Mouse (Mus musculus) induced T-regulatory cell, adult 2 months (primary cell): ENCODE results near the gene Os9.

ENCODE experiments used
- DNase-seq: peaks from one replicate; pipeline ENCODE4 v3.0.0-alpha.2; 2012; ENCODE audit warnings: low read depth

Gene Os9

DNA sequence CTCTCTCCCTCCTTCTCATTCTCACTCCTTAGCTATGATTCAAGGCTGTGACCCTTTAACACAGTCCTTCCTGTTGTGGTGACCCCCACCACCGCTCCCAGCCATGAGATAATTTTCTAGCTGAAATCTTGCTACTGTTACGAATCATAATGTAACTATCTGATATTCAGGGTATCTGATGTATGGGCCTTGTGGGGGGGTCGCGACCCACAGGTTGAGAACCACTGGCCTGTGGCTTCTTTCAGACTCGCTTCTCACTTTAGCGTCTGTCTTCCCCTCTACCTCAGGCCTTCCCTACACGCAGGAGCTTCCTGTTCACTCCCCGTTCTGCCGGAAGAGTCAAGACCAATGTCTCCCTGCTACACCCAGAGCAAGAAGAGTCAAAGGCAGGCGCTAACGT lies 2.5 kb downstream of the Os9 start:
- DNase-seq: no peak

DNA sequence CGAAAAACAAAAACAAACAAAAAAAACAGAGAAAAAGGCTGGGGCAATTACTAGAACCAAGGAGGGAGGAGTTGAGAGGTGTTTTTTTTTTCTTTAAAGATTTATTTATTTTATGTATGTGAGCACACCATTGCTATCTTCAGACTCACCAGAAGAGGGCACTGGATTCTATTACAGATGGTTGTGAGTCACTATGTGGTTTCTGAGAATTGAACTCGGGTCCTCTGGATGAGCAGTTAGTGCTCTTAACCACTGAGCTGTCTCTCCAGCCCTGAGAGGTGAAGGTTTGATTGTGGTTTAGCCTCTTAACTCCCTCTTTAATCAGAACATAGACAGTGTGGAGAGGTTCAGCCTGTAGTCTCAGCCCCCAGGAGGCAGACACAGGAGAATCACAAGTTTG lies 5.9 kb downstream of the Os9 start:
- DNase-seq: peak; percentile 76

DNA sequence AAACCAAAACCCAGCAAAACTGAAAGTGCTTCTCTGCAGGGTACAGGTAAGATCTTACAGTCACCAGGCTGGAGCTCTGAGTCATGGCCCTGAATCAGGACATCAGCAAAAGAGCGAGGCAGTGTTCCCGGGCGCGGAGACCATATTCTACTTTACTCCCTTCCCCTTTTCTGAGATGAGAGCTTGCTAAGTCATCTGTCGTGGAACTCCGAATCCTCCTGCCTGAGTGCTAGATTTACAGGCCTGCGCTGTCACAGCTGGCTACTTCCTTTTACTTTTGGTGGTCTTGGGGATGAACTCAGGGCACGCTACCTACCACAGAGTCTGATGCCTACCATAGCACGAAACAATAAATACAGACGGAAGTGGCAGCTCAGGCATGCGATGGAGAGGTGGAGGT lies 6.5 kb downstream of the Os9 start:
- peak; percentile 55 for DNase-seq

DNA sequence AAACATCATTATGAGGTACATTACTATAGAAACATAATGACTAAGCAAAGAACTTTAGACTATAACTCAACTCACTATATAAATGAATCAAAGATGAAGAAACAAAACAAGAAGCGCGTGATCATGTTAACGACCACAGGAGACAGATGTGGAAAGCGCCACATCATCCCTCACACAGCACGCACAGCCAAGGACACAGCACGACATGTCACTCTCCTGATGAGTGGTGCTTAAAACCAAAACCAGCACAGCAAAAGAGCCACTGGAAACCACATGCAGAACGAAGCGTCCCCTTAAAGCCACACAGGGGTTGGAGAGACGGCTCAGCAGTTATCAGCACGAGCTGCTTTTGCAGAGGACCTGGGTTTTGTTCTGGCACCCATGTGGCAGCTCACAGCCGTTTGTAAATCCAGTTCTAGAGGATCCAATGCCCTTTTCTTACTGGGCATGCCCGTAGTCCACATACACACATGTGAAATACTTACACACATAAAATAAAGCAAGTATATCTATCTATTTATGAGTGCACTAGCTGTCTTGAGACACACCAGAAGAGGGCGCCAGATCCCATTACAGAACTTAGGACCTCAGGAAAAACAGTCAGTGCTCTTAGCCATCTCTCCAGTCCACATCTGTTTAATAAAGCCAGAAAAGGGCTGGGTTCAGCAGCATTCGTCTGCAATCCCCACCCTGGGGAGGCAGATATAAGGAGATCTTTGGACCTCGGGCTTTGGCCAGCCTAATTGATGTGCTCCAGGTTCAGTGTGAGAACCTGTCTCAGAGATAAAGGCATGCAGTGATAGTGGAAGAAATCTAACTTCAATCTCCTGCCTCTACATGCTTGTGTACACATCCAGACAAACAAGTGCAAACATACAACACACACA lies 9.7 kb downstream of the Os9 start:
- peak; percentile 66 for DNase-seq

DNA sequence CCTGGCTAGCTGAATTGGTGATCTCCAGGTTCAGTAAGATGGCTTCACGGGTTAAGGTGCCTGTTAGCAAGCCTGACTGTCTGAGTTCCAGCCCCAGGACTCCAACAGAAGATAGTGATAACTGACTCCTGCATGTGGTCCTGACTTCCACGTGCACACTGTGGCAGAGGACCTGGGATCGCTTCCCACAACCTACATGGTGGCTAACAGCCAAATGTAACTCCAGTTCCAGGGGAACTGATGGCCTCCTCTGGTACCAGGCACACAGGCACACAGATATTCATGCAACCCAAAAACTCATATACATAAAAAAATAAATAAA lies 12.7 kb downstream of the Os9 start:
- no peak for DNase-seq

DNA sequence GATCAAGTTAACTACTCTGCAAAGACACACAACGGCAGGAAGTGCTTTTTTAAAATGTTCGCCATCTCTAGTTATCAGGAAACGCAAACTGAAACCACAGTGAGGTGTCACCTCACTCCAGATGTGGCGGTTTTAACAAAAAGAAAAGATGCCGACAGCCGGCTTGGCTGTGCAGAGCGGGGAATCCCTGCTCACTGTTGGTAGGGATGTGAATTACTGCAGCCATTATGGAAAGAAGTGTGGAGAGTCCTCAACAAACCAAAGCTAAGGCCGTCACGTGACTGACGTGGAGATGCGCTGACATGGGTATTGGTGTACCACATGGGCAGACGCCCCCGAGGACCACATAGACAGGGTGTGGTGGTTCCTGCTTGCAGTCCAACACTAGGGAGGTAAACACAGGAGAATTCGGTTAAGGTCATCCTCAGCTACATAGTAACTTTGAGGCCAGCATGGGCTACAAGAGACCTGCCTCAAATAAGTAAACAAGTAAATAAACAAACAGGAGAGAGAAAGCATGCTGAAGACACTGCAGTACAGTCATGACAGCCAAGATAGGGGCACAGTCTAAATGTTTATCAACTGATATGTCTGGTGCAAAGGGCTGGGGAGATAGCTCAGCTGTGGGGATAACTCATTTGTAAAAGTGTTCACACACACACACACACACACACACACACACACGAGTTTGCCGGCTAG lies 13.2 kb downstream of the Os9 start:
- peak; percentile 87 for DNase-seq

DNA sequence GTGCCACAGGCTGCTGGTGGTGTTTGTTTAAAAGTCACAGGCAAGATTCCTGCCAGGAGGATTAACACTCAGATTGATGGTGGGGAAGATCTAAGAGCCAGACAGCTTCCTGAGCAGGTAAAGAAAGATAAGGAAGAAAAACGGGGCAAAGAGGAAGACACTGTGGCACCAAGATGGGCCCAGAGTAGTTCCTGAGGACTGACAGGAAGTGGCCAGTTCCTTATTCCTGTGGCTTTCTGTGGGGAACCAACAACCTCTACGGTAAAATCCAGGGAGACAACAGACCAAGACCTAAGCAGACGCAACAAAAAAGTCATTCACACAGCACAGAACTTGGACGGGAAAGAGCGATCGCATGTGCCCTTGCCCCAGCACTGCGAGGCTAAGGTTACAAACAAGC lies 17.3 kb downstream of the Os9 start:
- peak; percentile 44 for DNase-seq

DNA sequence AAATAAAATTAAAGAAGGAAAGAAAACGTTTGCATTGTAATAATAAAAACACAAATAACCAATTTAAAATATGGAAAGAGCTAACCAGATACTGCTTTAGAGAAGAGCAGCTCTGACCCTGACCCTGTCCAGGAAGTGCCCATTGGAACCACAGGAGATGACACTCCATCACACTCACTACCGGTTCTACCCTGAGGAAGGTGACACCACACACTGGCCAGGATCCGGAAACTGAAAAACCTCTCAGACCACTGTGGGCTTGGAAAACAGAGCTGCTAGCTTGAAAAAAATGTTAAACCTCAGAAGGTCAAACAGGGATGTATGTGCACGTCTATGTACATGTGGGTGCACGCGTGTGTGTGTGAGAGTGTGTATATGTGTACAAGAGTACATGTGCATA lies 19.8 kb downstream of the Os9 start:
- no peak for DNase-seq

DNA sequence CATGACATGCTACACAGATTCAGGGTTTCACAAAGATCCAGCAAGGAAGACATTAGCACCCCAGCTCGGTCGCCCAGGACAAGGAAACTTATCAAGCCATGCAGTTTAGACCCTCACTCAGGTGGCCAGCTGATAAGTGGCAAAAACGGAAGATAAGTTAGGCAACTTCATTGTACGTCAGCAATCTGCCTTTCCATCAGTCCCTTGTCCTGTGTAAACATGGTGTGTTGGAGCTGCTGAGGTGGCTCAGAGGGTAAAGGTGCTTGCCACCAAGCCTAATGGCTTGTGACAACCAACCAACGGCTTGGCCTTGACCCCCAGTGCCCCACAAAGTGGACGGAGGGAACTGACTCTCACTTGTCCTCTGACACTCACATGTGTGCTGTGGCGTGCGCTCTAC lies 20.5 kb downstream of the Os9 start:
- no peak for DNase-seq

DNA sequence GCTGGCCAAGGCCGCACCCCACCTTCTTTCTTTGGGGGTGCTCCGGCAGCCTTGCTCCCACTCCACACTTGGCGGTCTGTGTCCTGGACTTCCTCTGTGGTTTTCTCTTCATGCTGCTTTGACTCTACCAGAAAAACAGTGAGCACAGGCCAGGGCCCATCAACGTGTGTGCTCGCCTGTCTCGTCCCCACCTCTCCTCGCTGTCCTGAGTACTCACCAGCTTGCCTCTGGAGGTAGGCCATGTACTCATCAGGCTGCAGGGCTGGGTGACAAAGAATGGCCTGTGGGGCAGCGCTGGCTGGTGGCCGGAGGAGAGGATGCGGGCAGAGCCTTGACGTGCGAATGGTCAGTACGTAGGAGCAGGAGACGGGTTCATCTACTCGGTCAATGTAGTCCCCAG lies 21.1 kb downstream of the Os9 start:
- no peak for DNase-seq

DNA sequence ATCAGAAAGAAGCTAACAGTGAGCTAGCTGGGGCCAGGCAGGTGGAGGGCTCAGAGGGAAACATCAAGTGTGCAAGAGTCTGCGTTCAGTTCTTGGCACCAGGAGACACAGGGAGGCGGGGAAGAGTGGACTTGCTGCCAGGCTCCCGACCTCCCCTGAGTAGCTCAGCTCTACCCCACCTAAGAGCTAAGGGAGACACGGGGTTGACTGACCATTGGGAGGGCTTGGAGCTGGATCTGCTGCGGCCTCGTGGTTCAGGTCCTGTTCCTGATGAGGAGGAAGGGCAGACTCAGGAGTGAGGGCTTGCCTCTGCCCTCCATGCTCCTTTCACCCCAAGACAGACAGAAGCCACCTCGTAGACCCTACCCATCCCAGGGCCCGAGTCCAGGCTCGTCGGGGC lies 21.7 kb downstream of the Os9 start:
- DNase-seq: no peak

DNA sequence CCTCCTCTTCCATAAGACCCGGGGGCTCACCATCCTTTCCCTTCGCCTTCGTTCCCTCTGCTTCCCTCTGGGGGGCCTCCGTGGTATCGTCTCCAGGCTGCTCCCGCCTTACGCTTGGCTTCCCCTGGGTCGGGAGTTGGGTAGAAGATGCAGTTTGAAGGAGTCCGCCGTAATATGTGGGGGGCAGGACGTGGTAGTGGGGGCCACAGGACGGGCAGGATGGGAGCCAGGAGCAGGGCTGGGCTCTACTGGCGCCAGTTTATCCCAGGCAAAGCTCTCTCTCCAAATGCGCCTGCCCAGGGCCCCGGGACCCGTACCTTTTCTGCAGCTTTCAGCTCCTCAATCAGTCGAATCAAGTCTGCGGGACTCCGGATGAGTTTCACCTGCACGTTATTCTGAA lies 22.4 kb downstream of the Os9 start:
- no peak for DNase-seq

DNA sequence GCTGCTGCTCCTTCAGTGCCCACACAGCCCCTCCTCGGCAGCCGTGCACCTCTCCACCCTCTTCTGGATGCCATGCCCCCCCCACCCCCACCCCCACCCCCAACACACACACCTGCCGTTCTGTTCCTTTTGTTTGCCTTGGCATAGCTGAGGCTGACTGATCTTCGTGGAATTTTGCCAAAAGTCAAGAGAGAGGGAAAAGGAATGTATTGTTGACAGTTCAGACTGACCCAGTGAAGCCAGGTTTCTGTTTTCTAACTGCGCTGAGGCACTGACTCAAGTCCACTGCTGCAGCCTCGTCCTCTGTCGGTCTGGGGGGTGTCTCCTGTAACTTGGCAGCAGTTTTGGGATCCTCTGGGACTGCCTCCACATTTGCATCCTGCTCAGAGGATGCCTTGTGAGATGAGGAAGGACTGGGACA lies 26.5 kb downstream of the Os9 start:
- DNase-seq: no peak

DNA sequence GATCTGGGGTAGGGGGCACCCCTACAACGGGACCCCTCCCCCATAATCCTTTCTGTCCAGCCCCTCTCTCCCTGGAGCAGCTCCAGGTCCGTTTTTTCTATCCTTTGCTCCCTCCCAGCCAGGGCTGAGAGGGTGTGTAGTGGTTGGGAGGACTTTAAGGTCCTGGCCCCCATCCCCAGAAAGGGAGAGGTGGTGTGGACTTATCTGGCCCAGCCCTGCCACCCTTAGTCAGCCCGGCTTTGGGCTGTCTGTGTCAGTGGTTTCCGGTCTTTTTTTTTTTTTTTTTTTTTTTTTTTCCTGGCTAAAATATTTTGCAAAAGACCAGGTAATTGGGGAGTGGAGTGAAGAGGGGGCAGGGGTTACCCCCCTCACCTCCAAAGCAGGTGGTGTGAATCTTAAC lies 28.2 kb downstream of the Os9 start:
- DNase-seq: no peak

DNA sequence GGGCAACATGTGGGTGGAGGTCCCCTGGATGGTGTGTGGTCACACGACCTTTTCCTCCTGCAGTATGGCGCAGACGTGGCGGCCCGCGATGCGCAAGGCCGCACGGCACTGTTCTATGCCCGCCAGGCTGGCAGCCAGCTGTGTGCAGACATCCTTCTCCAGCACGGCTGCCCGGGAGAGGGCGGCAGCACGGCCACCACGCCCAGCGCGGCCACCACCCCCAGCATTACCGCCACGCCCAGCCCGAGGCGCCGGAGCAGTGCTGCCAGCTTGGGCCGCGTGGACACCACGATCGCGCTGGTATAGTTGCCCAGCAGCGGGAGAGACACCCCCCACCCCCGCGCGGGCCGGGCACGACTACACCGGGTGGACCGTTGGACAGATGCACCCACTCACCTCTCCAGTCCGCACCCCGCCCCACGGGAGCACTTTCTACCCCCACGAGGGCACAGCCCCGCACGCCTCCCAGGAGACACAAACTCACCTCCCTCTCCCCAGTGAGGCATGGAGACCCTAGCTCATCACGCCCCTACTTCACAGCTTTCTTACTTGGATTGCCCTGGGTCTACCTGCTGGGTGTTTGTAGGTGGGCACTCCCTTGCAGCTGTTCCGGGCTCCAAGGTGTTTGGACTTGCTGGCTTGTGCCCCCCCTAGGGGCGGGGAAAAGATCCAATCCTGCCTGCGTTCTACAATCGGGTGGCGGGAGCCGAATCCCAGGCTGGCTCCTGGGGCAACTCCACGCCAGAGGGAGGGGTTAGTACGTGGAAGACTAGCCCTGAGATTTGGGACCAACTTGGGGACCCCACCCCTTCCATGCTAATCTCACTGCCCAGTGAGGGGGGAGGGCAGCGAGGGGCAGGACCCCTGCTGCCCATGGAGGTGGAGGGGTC lies 29.2 kb downstream of the Os9 start:
- no peak for DNase-seq

DNA sequence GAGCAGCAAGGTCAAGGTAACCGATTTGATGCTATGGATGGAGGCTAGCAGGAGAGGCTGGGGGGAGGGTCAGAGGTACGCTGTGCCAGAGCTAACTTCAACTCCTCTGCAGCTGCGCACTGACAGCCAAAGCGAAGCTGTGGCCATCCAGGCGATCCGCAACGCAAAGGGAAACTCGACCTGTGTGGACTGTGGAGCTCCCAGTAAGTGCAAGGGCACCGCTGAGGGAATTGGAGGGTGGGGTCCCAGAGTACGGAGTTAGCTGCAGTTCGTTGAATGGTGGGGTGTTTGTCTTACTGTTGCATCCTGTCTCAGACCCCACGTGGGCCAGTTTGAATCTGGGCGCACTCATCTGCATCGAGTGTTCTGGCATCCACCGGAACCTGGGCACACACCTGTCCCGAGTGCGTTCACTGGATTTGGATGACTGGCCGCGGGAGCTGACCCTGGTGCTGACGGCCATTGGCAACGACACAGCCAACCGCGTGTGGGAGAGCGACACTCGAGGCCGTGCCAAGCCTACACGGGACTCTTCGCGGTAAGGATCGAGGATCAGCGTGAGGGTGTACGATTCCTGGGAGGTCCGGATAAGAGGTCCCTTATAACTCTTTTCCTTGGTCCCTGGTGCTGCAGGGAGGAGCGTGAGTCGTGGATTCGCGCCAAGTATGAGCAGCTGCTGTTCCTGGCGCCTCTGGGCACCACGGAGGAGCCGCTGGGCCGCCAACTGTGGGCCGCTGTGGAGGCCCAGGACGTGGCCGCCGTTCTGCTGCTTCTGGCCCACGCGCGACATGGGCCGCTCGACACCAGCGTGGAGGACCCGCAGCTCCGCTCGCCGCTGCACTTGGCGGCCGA lies 30.1 kb downstream of the Os9 start:
- DNase-seq: no peak

DNA sequence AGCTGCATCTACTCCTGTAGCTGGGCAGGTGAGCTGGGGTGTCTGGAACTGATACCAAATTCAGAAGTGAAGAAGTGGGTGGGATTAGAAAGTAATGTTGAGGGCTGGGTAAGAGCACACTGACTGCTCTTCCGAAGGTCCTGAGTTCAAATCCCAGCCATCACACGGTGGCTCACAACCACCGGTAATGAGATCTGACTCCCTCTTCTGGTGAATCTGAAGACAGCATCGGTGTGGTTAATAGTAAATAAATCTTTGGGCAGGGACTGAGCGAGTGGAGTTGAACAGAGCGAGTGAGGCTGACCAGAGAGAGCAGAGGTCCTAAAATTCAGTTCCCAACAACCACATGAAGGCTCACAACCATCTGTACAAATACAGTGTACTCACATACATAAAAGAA lies 35.3 kb downstream of the Os9 start:
- DNase-seq: no peak

DNA sequence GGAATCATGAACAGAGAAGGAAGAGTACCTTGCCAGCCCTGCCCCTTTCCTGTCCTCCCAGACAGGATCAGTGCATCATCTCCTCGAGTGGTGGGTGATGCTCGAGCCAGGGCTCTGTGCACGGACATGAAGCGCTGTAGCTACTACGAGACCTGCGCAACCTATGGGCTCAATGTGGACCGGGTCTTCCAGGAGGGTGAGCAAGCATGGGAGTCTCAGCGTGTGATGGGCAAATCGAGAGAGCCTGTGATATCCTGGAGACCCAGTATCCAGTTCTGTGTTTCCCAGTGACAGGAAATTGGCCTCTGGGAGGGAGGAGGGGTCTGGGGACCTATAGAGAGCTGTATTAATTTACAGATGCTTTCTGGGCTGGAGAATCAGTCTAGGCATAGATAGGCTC lies 35.9 kb downstream of the Os9 start:
- DNase-seq: no peak

DNA sequence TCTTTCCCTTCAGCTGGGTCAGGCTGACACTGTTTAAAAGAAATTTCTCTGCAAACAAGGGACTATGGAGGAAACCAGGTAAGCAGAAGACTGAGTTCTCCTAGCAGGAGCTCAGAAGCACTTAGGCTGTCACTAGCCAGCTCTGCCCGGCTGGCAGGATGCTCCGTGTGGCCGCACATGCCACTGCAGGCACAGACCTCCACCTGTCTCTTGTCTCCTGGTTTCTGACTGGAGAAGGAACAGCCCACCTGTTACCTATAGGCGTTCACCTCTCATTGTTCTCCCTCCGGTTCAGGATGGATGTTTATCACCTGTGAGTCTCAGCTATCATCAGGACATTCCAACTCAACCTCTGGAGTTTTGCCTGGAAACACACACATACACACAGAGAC lies 37.0 kb downstream of the Os9 start:
- DNase-seq: no peak

DNA sequence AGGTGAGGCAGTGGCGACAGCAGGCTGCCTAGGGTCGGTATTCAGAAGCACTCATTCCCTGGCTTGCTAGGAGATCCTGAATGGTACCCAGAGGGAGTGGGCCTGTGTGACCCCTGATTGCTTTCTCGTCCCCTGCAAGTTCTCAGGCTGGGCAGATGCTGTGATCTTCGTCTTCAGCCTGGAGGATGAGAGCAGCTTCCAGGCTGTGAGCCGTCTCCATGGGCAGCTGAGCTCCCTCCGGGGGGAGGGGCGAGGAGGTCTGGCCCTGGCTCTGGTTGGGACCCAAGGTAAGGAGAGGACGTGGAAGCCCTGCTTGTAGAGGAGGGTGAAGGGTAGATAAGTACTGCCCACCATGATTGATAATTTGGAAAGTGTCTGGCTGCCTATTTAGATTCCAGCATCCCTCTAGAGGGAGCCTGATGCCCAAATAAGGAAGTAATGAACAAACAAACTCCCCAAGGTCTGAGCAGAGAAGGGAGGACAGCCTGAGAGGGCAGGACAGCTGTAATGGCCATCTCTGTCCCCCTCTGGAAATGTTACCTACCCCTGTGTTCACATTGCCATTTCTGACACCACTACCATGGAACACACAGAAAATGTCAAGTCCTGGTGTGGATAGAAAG lies 37.5 kb downstream of the Os9 start:
- DNase-seq: no peak

DNA sequence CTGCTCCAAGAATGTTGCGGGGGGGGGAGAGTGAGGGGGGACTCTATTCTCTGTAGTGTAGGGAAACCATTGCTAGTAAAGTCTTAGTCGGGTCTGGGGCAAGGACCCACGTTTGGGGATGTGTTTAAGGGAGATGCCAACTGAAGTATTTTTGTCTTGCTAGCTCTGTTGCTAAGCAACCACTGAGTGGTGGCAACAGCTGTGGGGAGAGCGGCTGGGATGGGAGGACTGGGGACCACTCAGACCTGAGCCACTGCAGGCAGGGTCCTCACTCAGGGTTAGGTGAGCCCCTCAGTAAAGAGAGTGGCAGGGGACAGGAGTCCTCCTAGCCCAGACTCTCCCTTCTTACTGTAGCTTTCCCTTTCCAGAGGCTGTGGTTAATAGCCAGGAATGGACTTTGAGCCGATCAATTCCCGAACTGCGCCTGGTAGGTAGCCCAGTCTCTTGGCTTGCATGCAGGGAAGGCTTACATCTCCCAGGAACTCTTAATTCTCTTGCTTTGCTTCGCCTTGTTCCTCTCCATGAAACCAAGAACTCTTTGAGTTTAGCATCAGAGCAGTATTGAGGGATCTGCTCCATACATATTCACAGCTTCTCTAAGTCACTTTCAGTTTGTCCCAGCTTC lies 38.8 kb downstream of the Os9 start:
- no peak for DNase-seq
